Mouse (Mus musculus): ENCODE measurements around the gene Pomp. TPM values are rescaled to one million over a fixed set of nuclear protein-coding genes. Genes with fewer than 3 reads are reported as not detected.

The Pomp gene
- polyA plus RNA-seq, 1 experiment from 2014 or later, result 592 TPM

DNA sequence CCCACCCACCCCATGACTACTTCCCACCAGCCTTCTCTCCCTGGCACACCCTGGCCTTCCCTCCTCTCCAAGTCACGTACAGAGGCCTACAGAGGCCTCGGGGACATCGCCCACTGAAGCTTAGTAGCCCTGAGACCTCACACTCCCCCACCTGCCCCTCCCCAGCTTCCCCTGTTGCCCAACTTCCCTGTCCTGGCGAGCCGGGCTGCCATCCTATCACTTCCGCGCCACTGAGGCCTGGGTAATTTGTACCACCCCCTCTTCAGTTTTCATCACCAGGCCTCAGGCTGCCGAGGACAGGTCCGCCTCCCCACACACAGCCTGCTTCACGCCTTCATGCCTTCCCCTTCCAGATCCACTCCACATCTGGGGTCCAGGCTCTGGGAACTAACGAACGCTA lies 20.8 kb upstream of the Pomp start:
- Histone ChIP-seq H3K27ac (replicated peaks; ENCODE audit: low read depth, low read length) (no peak overlapping the region), H3K4me1 (ENCODE audit: control insufficient read depth, insufficient read depth, low read length) (no peaks in the 10 kb centered on the region), H3K27me3 (ENCODE audit: control insufficient read depth, insufficient read depth, low read length) (no peaks in the 10 kb centered on the region), H3K4me2 (ENCODE audit: low read depth, low read length) (no peak overlapping the region), H3K36me3 (replicated peaks; ENCODE audit: control insufficient read depth, insufficient read depth, low read depth, low read length) (no peaks in the 10 kb centered on the region), H3K4me3 (ENCODE audit: low read depth, low read length) (no peak overlapping the region), H3K9me3 (replicated peaks; ENCODE audit: control insufficient read depth, low read length) (no peaks in the 10 kb centered on the region), H3K9ac (replicated peaks; ENCODE audit: low read length) (no peak overlapping the region)
- ATAC-seq (replicated peaks; ENCODE audit: insufficient number of reproducible peaks, low FRiP score, low TSS enrichment, low read depth) (no peak), DNase-seq (ENCODE audit: low spot score) (no peak)
- 78% methylated on average over 12 of the region's 12 CpGs for WGBS

- Histone ChIP-seq H3K9ac (replicated peaks; ENCODE audit: low read length) (no peak overlapping the region), H3K4me3 (ENCODE audit: low read depth, low read length) (no peak overlapping the region), H3K4me2 (ENCODE audit: low read depth, low read length) (no peak overlapping the region), H3K27ac (replicated peaks; ENCODE audit: low read depth, low read length) (no peak overlapping the region), H3K36me3 (replicated peaks; ENCODE audit: control insufficient read depth, insufficient read depth, low read depth, low read length) (no peaks in the 10 kb centered on the region), H3K4me1 (ENCODE audit: control insufficient read depth, insufficient read depth, low read length) (no peaks in the 10 kb centered on the region), H3K9me3 (replicated peaks; ENCODE audit: control insufficient read depth, low read length) (no peaks in the 10 kb centered on the region), H3K27me3 (ENCODE audit: control insufficient read depth, insufficient read depth, low read length) (no peaks in the 10 kb centered on the region)
- ATAC-seq (replicated peaks; ENCODE audit: insufficient number of reproducible peaks, low FRiP score, low TSS enrichment, low read depth), result no peak
- DNase-seq (ENCODE audit: low spot score), result no peak
- 49% methylated on average over 7 of the region's 7 CpGs for WGBS
Measured at GRCm38 (mm10) chr5:147843340-147843739, 16.9 kb upstream of the Pomp start.

- H3K27me3 ChIP-seq (ENCODE audit: control insufficient read depth, insufficient read depth, low read length), result no peaks in the 10 kb centered on the region
- no peak for DNase-seq (ENCODE audit: low spot score)
- ATAC-seq (replicated peaks; ENCODE audit: insufficient number of reproducible peaks, low FRiP score, low TSS enrichment, low read depth), result no peak
- H3K4me1 ChIP-seq (ENCODE audit: control insufficient read depth, insufficient read depth, low read length), result no peaks in the 10 kb centered on the region
- H3K9ac ChIP-seq (replicated peaks; ENCODE audit: low read length), result no peak overlapping the region
- no peaks in the 10 kb centered on the region for H3K36me3 ChIP-seq (replicated peaks; ENCODE audit: control insufficient read depth, insufficient read depth, low read depth, low read length)
- H3K4me2 ChIP-seq (ENCODE audit: low read depth, low read length), result no peak overlapping the region
- 73% methylated on average over 3 of the region's 3 CpGs for WGBS
- no peaks in the 10 kb centered on the region for H3K9me3 ChIP-seq (replicated peaks; ENCODE audit: control insufficient read depth, low read length)
- H3K27ac ChIP-seq (replicated peaks; ENCODE audit: low read depth, low read length), result no peak overlapping the region
- H3K4me3 ChIP-seq (ENCODE audit: low read depth, low read length), result no peak overlapping the region
Measured at GRCm38 (mm10) chr5:147845319-147845718, 14.9 kb upstream of the Pomp start.

- H3K9ac ChIP-seq (replicated peaks; ENCODE audit: low read length), result no peak overlapping the region
- H3K36me3 ChIP-seq (replicated peaks; ENCODE audit: control insufficient read depth, insufficient read depth, low read depth, low read length), result no peaks in the 10 kb centered on the region
- no peaks in the 10 kb centered on the region for H3K9me3 ChIP-seq (replicated peaks; ENCODE audit: control insufficient read depth, low read length)
- H3K27me3 ChIP-seq (ENCODE audit: control insufficient read depth, insufficient read depth, low read length), result no peaks in the 10 kb centered on the region
- H3K4me3 ChIP-seq (ENCODE audit: low read depth, low read length), result no peak overlapping the region
- ATAC-seq (replicated peaks; ENCODE audit: insufficient number of reproducible peaks, low FRiP score, low TSS enrichment, low read depth), result no peak
- no peak overlapping the region for H3K4me2 ChIP-seq (ENCODE audit: low read depth, low read length)
- no peaks in the 10 kb centered on the region for H3K4me1 ChIP-seq (ENCODE audit: control insufficient read depth, insufficient read depth, low read length)
- WGBS, result 74% methylated on average over 5 of the region's 5 CpGs
- H3K27ac ChIP-seq (replicated peaks; ENCODE audit: low read depth, low read length), result no peak overlapping the region
- no peak for DNase-seq (ENCODE audit: low spot score)
Measured at GRCm38 (mm10) chr5:147847361-147847760, 12.9 kb upstream of the Pomp start.

- ATAC-seq (replicated peaks; ENCODE audit: insufficient number of reproducible peaks, low FRiP score, low TSS enrichment, low read depth) (peak; percentile 60; the same call in 1 of the 2 replicates), DNase-seq (ENCODE audit: low spot score) (peak; percentile 82)
- Histone ChIP-seq H3K4me1 (ENCODE audit: control insufficient read depth, insufficient read depth, low read length) (no peaks in the 10 kb centered on the region), H3K27ac (replicated peaks; ENCODE audit: low read depth, low read length) (no peak overlapping the region), H3K36me3 (replicated peaks; ENCODE audit: control insufficient read depth, insufficient read depth, low read depth, low read length) (no peaks in the 10 kb centered on the region), H3K9ac (replicated peaks; ENCODE audit: low read length) (no peak overlapping the region), H3K9me3 (replicated peaks; ENCODE audit: control insufficient read depth, low read length) (no peaks in the 10 kb centered on the region), H3K4me3 (ENCODE audit: low read depth, low read length) (no peak overlapping the region), H3K4me2 (ENCODE audit: low read depth, low read length) (no peak overlapping the region), H3K27me3 (ENCODE audit: control insufficient read depth, insufficient read depth, low read length) (no peaks in the 10 kb centered on the region)
- WGBS, result 23% methylated on average over 16 of the region's 16 CpGs
Measured at GRCm38 (mm10) chr5:147848164-147848863, 11.9 kb upstream of the Pomp start.

- Histone ChIP-seq H3K27me3 (ENCODE audit: control insufficient read depth, insufficient read depth, low read length) (no peaks in the 10 kb centered on the region), H3K4me2 (ENCODE audit: low read depth, low read length) (no peak overlapping the region), H3K36me3 (replicated peaks; ENCODE audit: control insufficient read depth, insufficient read depth, low read depth, low read length) (no peaks in the 10 kb centered on the region), H3K9me3 (replicated peaks; ENCODE audit: control insufficient read depth, low read length) (no peaks in the 10 kb centered on the region), H3K27ac (replicated peaks; ENCODE audit: low read depth, low read length) (no peak overlapping the region), H3K4me3 (ENCODE audit: low read depth, low read length) (no peak overlapping the region), H3K9ac (replicated peaks; ENCODE audit: low read length) (no peak overlapping the region), H3K4me1 (ENCODE audit: control insufficient read depth, insufficient read depth, low read length) (no peaks in the 10 kb centered on the region)
- DNase-seq (ENCODE audit: low spot score) (no peak), ATAC-seq (replicated peaks; ENCODE audit: insufficient number of reproducible peaks, low FRiP score, low TSS enrichment, low read depth) (no peak)
- 73% methylated on average over 7 of the region's 7 CpGs for WGBS
Measured at GRCm38 (mm10) chr5:147850194-147850593, 10.1 kb upstream of the Pomp start.

DNA sequence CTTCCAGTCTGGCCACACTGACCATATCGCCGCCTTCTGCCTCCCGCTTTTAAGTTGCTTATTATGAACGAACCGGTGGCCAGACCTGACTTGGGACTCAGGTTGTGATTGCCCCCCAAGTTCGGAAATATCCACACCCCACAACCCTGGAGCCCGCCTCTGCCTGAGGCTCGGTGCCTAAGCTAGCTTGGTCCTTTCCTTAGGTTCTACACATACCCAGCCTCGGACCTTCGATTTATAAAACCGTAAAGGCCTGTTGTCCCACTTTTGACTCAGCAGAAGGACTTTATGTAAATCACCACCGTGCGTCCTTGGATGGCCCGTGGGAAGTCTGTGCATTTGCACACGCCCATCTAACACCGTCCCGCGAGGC lies 199 bp upstream of the Pomp start:
- no peaks in the 10 kb centered on the region for H3K27me3 ChIP-seq (ENCODE audit: control insufficient read depth, insufficient read depth, low read length)
- peak; percentile 62; the same call in 1 of the 2 replicates for ATAC-seq (replicated peaks; ENCODE audit: insufficient number of reproducible peaks, low FRiP score, low TSS enrichment, low read depth)
- peaks cover 6% of the 10 kb centered on the region for H3K36me3 ChIP-seq (replicated peaks; ENCODE audit: control insufficient read depth, insufficient read depth, low read depth, low read length)
- no peak for DNase-seq (ENCODE audit: low spot score)
- peak overlapping the region; percentile 90 for H3K9ac ChIP-seq (replicated peaks; ENCODE audit: low read length)
- no peak overlapping the region for H3K27ac ChIP-seq (replicated peaks; ENCODE audit: low read depth, low read length)
- H3K4me1 ChIP-seq (ENCODE audit: control insufficient read depth, insufficient read depth, low read length), result no peaks in the 10 kb centered on the region
- peak overlapping the region; percentile 82 for H3K4me3 ChIP-seq (ENCODE audit: low read depth, low read length)
- H3K4me2 ChIP-seq (ENCODE audit: low read depth, low read length), result peak overlapping the region; percentile 66
- WGBS, result 2% methylated on average over 18 of the region's 18 CpGs
- no peaks in the 10 kb centered on the region for H3K9me3 ChIP-seq (replicated peaks; ENCODE audit: control insufficient read depth, low read length)

DNA sequence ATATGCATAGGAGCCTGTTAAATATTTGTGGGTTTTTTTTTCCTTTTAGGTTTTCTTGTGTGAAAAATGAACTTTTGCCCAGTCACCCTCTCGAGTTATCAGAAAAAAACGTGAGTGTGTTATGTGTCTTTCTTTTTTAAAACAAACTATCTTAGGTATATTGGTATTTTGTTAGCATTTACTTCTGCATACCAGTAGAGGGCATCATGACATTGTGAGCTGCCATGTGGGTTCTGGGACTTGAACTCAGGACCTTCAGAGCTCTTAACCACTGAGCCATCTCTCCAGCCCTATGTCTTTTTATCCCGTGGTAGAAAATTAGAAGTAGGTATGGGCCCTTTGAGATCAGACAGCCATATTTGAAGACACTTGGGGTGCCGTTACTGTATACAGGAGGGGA lies 8.4 kb downstream of the Pomp start:
- H3K36me3 ChIP-seq (replicated peaks; ENCODE audit: control insufficient read depth, insufficient read depth, low read depth, low read length), result peaks cover 11% of the 10 kb centered on the region
- no peak overlapping the region for H3K4me3 ChIP-seq (ENCODE audit: low read depth, low read length)
- 95% methylated on average over 4 of the region's 4 CpGs for WGBS
- no peak for DNase-seq (ENCODE audit: low spot score)
- no peak overlapping the region for H3K9ac ChIP-seq (replicated peaks; ENCODE audit: low read length)
- H3K27ac ChIP-seq (replicated peaks; ENCODE audit: low read depth, low read length), result no peak overlapping the region
- H3K4me1 ChIP-seq (ENCODE audit: control insufficient read depth, insufficient read depth, low read length), result no peaks in the 10 kb centered on the region
- no peaks in the 10 kb centered on the region for H3K27me3 ChIP-seq (ENCODE audit: control insufficient read depth, insufficient read depth, low read length)
- H3K9me3 ChIP-seq (replicated peaks; ENCODE audit: control insufficient read depth, low read length), result no peaks in the 10 kb centered on the region
- H3K4me2 ChIP-seq (ENCODE audit: low read depth, low read length), result no peak overlapping the region
- ATAC-seq (replicated peaks; ENCODE audit: insufficient number of reproducible peaks, low FRiP score, low TSS enrichment, low read depth), result no peak
